Mouse (Mus musculus) heart, adult 2 months (tissue): Measurements from ENCODE around the gene Fignl2.

ENCODE experiments used
- CTCF ChIP-seq: fragments of 200-600 bp; IDR thresholded peaks from 2 replicates; pipeline ENCODE4 v1.8.1; 2022; ENCODE audit warnings: antibody characterized with exemption, mild to moderate bottlenecking, moderate library complexity
- EP300 ChIP-seq: fragments of 200-500 bp; IDR thresholded peaks from 2 replicates; pipeline ENCODE4 v1.6.1; 2011; ENCODE audit warnings: low read depth, low read length, control low read depth; ENCODE audit not compliant: insufficient read depth
- POLR2A ChIP-seq: fragments of 200-500 bp; IDR thresholded peaks from 2 replicates; pipeline ENCODE4 v1.6.1; 2011; ENCODE audit warnings: mild to moderate bottlenecking, low read depth, low read length, control low read depth; ENCODE audit not compliant: insufficient read depth

DNA sequence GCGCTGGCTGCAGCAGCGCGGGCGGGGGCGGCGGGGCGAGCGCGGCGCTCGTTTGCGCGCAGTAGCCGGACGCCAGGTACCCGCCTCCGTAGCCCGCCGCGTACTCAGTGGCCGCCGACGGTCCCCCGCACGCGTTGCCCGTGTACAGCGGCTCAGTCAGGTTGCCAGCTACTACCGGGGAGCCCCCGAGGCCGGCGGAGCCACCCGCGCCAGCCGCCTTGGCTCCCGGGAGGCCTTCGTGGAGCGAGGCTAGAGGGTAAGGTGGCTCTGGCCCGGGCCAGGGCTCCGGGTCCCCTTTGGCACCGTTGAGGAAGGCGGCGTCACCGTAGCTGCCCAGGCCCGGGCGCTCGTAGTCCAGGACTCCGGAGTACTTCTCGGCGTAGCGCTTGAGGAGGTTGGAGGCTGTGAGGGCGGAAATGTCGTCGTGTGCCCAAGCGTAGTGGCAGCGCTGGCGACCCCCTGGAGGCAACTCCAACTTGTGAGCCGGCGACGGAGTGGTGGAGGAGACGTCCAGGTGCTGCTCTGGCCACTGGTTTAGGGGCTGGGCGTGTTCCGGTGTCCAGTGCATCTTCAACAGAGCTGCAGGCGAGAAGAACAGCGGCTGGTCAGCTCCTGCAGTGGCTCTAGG, 24.4 kb downstream of the Fignl2 start:
- no peak for TF ChIP-seq POLR2A
- TF ChIP-seq EP300: no peak
- no peak for TF ChIP-seq CTCF
